Mouse (Mus musculus): ENCODE data around the gene Rnft2. TPM values are rescaled to one million over a fixed set of nuclear protein-coding genes. Genes with fewer than 3 reads are reported as not detected.

The Rnft2 gene
- polyA plus RNA-seq, 1 experiment from 2014 or later, result 2.1 TPM

- under 1% methylated on average over 58 of the region's 67 CpGs for WGBS
- peaks cover 4% of the 10 kb centered on the region; the same call in 1 of the 2 replicates for H3K36me3 ChIP-seq (ENCODE audit: control insufficient read depth, insufficient read depth, low read length)
- no peaks in the 10 kb centered on the region for H3K9me3 ChIP-seq (ENCODE audit: control insufficient read depth, low read length)
- H3K27me3 ChIP-seq (ENCODE audit: control insufficient read depth, insufficient read depth, low read depth, low read length), result no peaks in the 10 kb centered on the region
- H3K27ac ChIP-seq (ENCODE audit: low read length), result peak within 1 kb of the TSS; percentile 72
- H3K9ac ChIP-seq (ENCODE audit: low read length), result peak within 1 kb of the TSS; percentile 95
- H3K4me2 ChIP-seq (ENCODE audit: low read depth, low read length), result peak within 1 kb of the TSS; percentile 68
- peak within 1 kb of the TSS; percentile 95 for H3K4me3 ChIP-seq (ENCODE audit: low read length)
- peaks cover 12% of the 10 kb centered on the region for H3K4me1 ChIP-seq (replicated peaks; ENCODE audit: control insufficient read depth, insufficient read depth, low read length)
- ATAC-seq (ENCODE audit: low read depth), result peak; percentile 91
These were observed 89.9 kb downstream of the Rnft2 start, which contains the start of gene Fbxw8 for GRCm38 (mm10) chr5:118154839-118155564. Gene Fbxw8 (minus strand): TSS chr5:118155464.

GRCm38 (mm10) chr5:118149711-118150110 lies 95.2 kb downstream of the Rnft2 start:
- no peak overlapping the region for H3K4me3 ChIP-seq (ENCODE audit: low read length)
- ATAC-seq (ENCODE audit: low read depth), result no peak
- H3K9ac ChIP-seq (ENCODE audit: low read length), result no peak overlapping the region
- no peaks in the 10 kb centered on the region for H3K27me3 ChIP-seq (ENCODE audit: control insufficient read depth, insufficient read depth, low read depth, low read length)
- peaks cover 4% of the 10 kb centered on the region; the same call in 1 of the 2 replicates for H3K36me3 ChIP-seq (ENCODE audit: control insufficient read depth, insufficient read depth, low read length)
- 60% methylated on average over 3 of the region's 3 CpGs for WGBS
- H3K4me2 ChIP-seq (ENCODE audit: low read depth, low read length), result no peak overlapping the region
- H3K27ac ChIP-seq (ENCODE audit: low read length), result no peak overlapping the region
- H3K9me3 ChIP-seq (ENCODE audit: control insufficient read depth, low read length), result no peaks in the 10 kb centered on the region
- peaks cover 29% of the 10 kb centered on the region for H3K4me1 ChIP-seq (replicated peaks; ENCODE audit: control insufficient read depth, insufficient read depth, low read length)

GRCm38 (mm10) chr5:118147264-118147663 lies 97.7 kb downstream of the Rnft2 start:
- Histone ChIP-seq H3K36me3 (ENCODE audit: control insufficient read depth, insufficient read depth, low read length) (peaks cover 4% of the 10 kb centered on the region; the same call in 1 of the 2 replicates), H3K27me3 (ENCODE audit: control insufficient read depth, insufficient read depth, low read depth, low read length) (no peaks in the 10 kb centered on the region), H3K9me3 (ENCODE audit: control insufficient read depth, low read length) (no peaks in the 10 kb centered on the region), H3K4me2 (ENCODE audit: low read depth, low read length) (no peak overlapping the region), H3K4me3 (ENCODE audit: low read length) (no peak overlapping the region), H3K27ac (ENCODE audit: low read length) (no peak overlapping the region), H3K9ac (ENCODE audit: low read length) (no peak overlapping the region), H3K4me1 (replicated peaks; ENCODE audit: control insufficient read depth, insufficient read depth, low read length) (peaks cover 17% of the 10 kb centered on the region)
- no peak for ATAC-seq (ENCODE audit: low read depth)
- 74% methylated on average over 10 of the region's 10 CpGs for WGBS

GRCm38 (mm10) chr5:118145999-118146679 lies 98.8 kb downstream of the Rnft2 start:
- Histone ChIP-seq H3K4me3 (ENCODE audit: low read length) (no peak overlapping the region), H3K27me3 (ENCODE audit: control insufficient read depth, insufficient read depth, low read depth, low read length) (no peaks in the 10 kb centered on the region), H3K4me1 (replicated peaks; ENCODE audit: control insufficient read depth, insufficient read depth, low read length) (peaks cover 17% of the 10 kb centered on the region), H3K4me2 (ENCODE audit: low read depth, low read length) (no peak overlapping the region), H3K9ac (ENCODE audit: low read length) (no peak overlapping the region), H3K36me3 (ENCODE audit: control insufficient read depth, insufficient read depth, low read length) (peaks cover 11% of the 10 kb centered on the region; the same call in 1 of the 2 replicates), H3K9me3 (ENCODE audit: control insufficient read depth, low read length) (no peaks in the 10 kb centered on the region), H3K27ac (ENCODE audit: low read length) (peak overlapping the region; percentile 31)
- ATAC-seq (ENCODE audit: low read depth), result peak; percentile 73
- 55% methylated on average over 15 of the region's 15 CpGs for WGBS

- Histone ChIP-seq H3K4me1 (replicated peaks; ENCODE audit: control insufficient read depth, insufficient read depth, low read length) (peaks cover 17% of the 10 kb centered on the region), H3K27ac (ENCODE audit: low read length) (peak overlapping the region; percentile 31; the same call in 1 of the 2 replicates), H3K4me3 (ENCODE audit: low read length) (no peak overlapping the region), H3K27me3 (ENCODE audit: control insufficient read depth, insufficient read depth, low read depth, low read length) (no peaks in the 10 kb centered on the region), H3K9ac (ENCODE audit: low read length) (no peak overlapping the region), H3K36me3 (ENCODE audit: control insufficient read depth, insufficient read depth, low read length) (peaks cover 10% of the 10 kb centered on the region), H3K4me2 (ENCODE audit: low read depth, low read length) (no peak overlapping the region), H3K9me3 (ENCODE audit: control insufficient read depth, low read length) (no peaks in the 10 kb centered on the region)
- 87% methylated on average over 3 of the region's 3 CpGs for WGBS
- no peak for ATAC-seq (ENCODE audit: low read depth)
These were observed 99.5 kb downstream of the Rnft2 start for GRCm38 (mm10) chr5:118145458-118145857.

- H3K4me2 ChIP-seq (ENCODE audit: low read depth, low read length), result no peak overlapping the region
- no peak for ATAC-seq (ENCODE audit: low read depth)
- no peaks in the 10 kb centered on the region for H3K27me3 ChIP-seq (ENCODE audit: control insufficient read depth, insufficient read depth, low read depth, low read length)
- no peaks in the 10 kb centered on the region for H3K9me3 ChIP-seq (ENCODE audit: control insufficient read depth, low read length)
- H3K4me3 ChIP-seq (ENCODE audit: low read length), result no peak overlapping the region
- no peak overlapping the region for H3K9ac ChIP-seq (ENCODE audit: low read length)
- H3K4me1 ChIP-seq (replicated peaks; ENCODE audit: control insufficient read depth, insufficient read depth, low read length), result peaks cover 17% of the 10 kb centered on the region
- WGBS, result 68% methylated on average over 6 of the region's 6 CpGs
- peaks cover 10% of the 10 kb centered on the region for H3K36me3 ChIP-seq (ENCODE audit: control insufficient read depth, insufficient read depth, low read length)
- H3K27ac ChIP-seq (ENCODE audit: low read length), result no peak overlapping the region
These were observed 100.1 kb downstream of the Rnft2 start for GRCm38 (mm10) chr5:118144770-118145169.

- no peak overlapping the region for H3K4me3 ChIP-seq (ENCODE audit: low read length)
- H3K4me2 ChIP-seq (ENCODE audit: low read depth, low read length), result no peak overlapping the region
- ATAC-seq (ENCODE audit: low read depth), result no peak
- H3K27ac ChIP-seq (ENCODE audit: low read length), result no peak overlapping the region
- no peak overlapping the region for H3K9ac ChIP-seq (ENCODE audit: low read length)
- H3K9me3 ChIP-seq (ENCODE audit: control insufficient read depth, low read length), result no peaks in the 10 kb centered on the region
- 76% methylated on average over 4 of the region's 4 CpGs for WGBS
- peaks cover 17% of the 10 kb centered on the region for H3K4me1 ChIP-seq (replicated peaks; ENCODE audit: control insufficient read depth, insufficient read depth, low read length)
- H3K36me3 ChIP-seq (ENCODE audit: control insufficient read depth, insufficient read depth, low read length), result peaks cover 10% of the 10 kb centered on the region
- no peaks in the 10 kb centered on the region for H3K27me3 ChIP-seq (ENCODE audit: control insufficient read depth, insufficient read depth, low read depth, low read length)
These were observed 100.6 kb downstream of the Rnft2 start for GRCm38 (mm10) chr5:118144327-118144726.

- no peak overlapping the region for H3K27ac ChIP-seq (ENCODE audit: low read length)
- ATAC-seq (ENCODE audit: low read depth), result no peak
These were observed 101.5 kb downstream of the Rnft2 start for GRCm38 (mm10) chr5:118143211-118144026.

GRCm38 (mm10) chr5:118142471-118142870 lies 102.4 kb downstream of the Rnft2 start:
- WGBS, result 83% methylated on average over 8 of the region's 8 CpGs
- Histone ChIP-seq H3K4me1 (replicated peaks; ENCODE audit: control insufficient read depth, insufficient read depth, low read length) (peaks cover 17% of the 10 kb centered on the region), H3K9me3 (ENCODE audit: control insufficient read depth, low read length) (no peaks in the 10 kb centered on the region), H3K27ac (ENCODE audit: low read length) (no peak overlapping the region), H3K27me3 (ENCODE audit: control insufficient read depth, insufficient read depth, low read depth, low read length) (no peaks in the 10 kb centered on the region), H3K4me2 (ENCODE audit: low read depth, low read length) (no peak overlapping the region), H3K9ac (ENCODE audit: low read length) (no peak overlapping the region), H3K4me3 (ENCODE audit: low read length) (no peak overlapping the region), H3K36me3 (ENCODE audit: control insufficient read depth, insufficient read depth, low read length) (peaks cover 10% of the 10 kb centered on the region)
- no peak for ATAC-seq (ENCODE audit: low read depth)

More at GRCm38 (mm10) chr5:118143211-118144026, 101.5 kb downstream of the Rnft2 start:
- Histone ChIP-seq H3K4me2 (ENCODE audit: low read depth, low read length) (no peak overlapping the region), H3K4me3 (ENCODE audit: low read length) (no peak overlapping the region), H3K36me3 (ENCODE audit: control insufficient read depth, insufficient read depth, low read length) (peaks cover 10% of the 10 kb centered on the region), H3K9me3 (ENCODE audit: control insufficient read depth, low read length) (no peaks in the 10 kb centered on the region), H3K27me3 (ENCODE audit: control insufficient read depth, insufficient read depth, low read depth, low read length) (no peaks in the 10 kb centered on the region), H3K9ac (ENCODE audit: low read length) (no peak overlapping the region), H3K4me1 (replicated peaks; ENCODE audit: control insufficient read depth, insufficient read depth, low read length) (peaks cover 17% of the 10 kb centered on the region)
- 73% methylated on average over 12 of the region's 12 CpGs for WGBS
